Mouse (Mus musculus) thymus, adult 2 months (tissue): ENCODE measurements around the gene Srgap2.
A peak's percentile ranks its signal among the peaks of the same experiment; 100 is the strongest.

Experiments
- CTCF ChIP-seq: fragments of 200-500 bp; IDR thresholded peaks from 2 replicates; pipeline ENCODE4 v1.5.1; 2012; ENCODE audit warnings: mild to moderate bottlenecking, control low read depth, low read length, moderate library complexity, borderline replicate concordance; ENCODE audit not compliant: control insufficient read depth, poor library complexity, insufficient read depth; ENCODE audit errors: extremely low read depth
- POLR2A ChIP-seq: fragments of 200-500 bp; IDR thresholded peaks from 2 replicates; pipeline ENCODE4 v1.6.1; 2012; ENCODE audit warnings: mild to moderate bottlenecking, low read length, control low read depth, moderate library complexity; ENCODE audit not compliant: control insufficient read depth, poor library complexity, insufficient read depth; ENCODE audit errors: extremely low read depth

- TF ChIP-seq POLR2A = no peak
- peak; percentile 59; the same call in 1 of the 2 replicates for TF ChIP-seq CTCF
Measured at GRCm38 (mm10) chr1:131245926-131246325, 281.2 kb downstream of the Srgap2 start.
